Mouse (Mus musculus) MEL (cell line): ENCODE measurements around the gene Sema3d.

Experiments
- CTCF ChIP-seq, 3 experiments: IDR thresholded peaks in 2 of 3; conservative IDR thresholded peaks in 1 of 3; 2 replicates each; pipeline ENCODE4 v1.5.1; 2011 to 2012; ENCODE audit warnings: low read length in 3 of 3, low read depth in 2 of 3, mild to moderate bottlenecking in 2 of 3, improper control_type of control experiment in 1 of 3, inconsistent platforms in 1 of 3, mixed read lengths in 1 of 3, moderate library complexity in 1 of 3; ENCODE audit not compliant: control insufficient read depth in 1 of 3, insufficient read depth in 1 of 3, poor library complexity in 1 of 3, severe bottlenecking in 1 of 3
- GABPA ChIP-seq: IDR thresholded peaks from 2 replicates; pipeline ENCODE4 v1.6.1; 2012; ENCODE audit warnings: low read depth, mild to moderate bottlenecking, inconsistent platforms, low read length, improper control_type of control experiment, moderate library complexity
- HCFC1 ChIP-seq: IDR thresholded peaks from 2 replicates; pipeline ENCODE4 v1.6.1; 2012; ENCODE audit warnings: low read depth, mild to moderate bottlenecking, inconsistent platforms, low read length, improper control_type of control experiment, moderate library complexity
- MAZ ChIP-seq: IDR thresholded peaks from 2 replicates; pipeline ENCODE4 v1.6.1; 2012; ENCODE audit warnings: low read depth, mild to moderate bottlenecking, inconsistent platforms, low read length, improper control_type of control experiment
- MXI1 ChIP-seq: IDR thresholded peaks from 2 replicates; pipeline ENCODE4 v1.6.1; 2011; ENCODE audit warnings: mild to moderate bottlenecking, low read depth, low read length, improper control_type of control experiment
- NRF1 ChIP-seq: IDR thresholded peaks from 2 replicates; pipeline ENCODE4 v1.6.1; 2014; ENCODE audit warnings: low read depth, mild to moderate bottlenecking, inconsistent platforms, low read length, improper control_type of control experiment, moderate library complexity; ENCODE audit not compliant: poor library complexity, insufficient read depth, severe bottlenecking
- POLR2A ChIP-seq, 2 experiments: IDR thresholded peaks; 2 replicates each; pipeline ENCODE4 v1.6.1; 2011 to 2012; ENCODE audit warnings: low read length in 2 of 2, mild to moderate bottlenecking in 2 of 2, control low read depth in 1 of 2, improper control_type of control experiment in 1 of 2, low read depth in 1 of 2, moderate library complexity in 1 of 2; ENCODE audit not compliant: control insufficient read depth in 1 of 2, insufficient read depth in 1 of 2, poor library complexity in 1 of 2
- TBP ChIP-seq: IDR thresholded peaks from 2 replicates; pipeline ENCODE4 v1.8.0; 2011; ENCODE audit warnings: low read depth, low read length, improper control_type of control experiment
- ZNF384 ChIP-seq: IDR thresholded peaks from 2 replicates; pipeline ENCODE4 v1.6.1; 2012; ENCODE audit warnings: low read depth, mild to moderate bottlenecking, inconsistent platforms, low read length, improper control_type of control experiment

GRCm38 (mm10) chr5:12442176-12443105 is 59.3 kb downstream of the Sema3d start:
- TF ChIP-seq MAZ (no peak), CTCF (IDR thresholded peaks at IDR 0.05 in 2 of 3, conservative IDR thresholded peaks at IDR 0.05 in 1 of 3; ENCODE audit: control insufficient read depth in 1 of 3, insufficient read depth in 1 of 3, low read depth in 2 of 3, low read length in 3 of 3, poor library complexity in 1 of 3, severe bottlenecking in 1 of 3) (no peak), MXI1 (no peak), POLR2A (IDR thresholded peaks at IDR 0.05; ENCODE audit: control insufficient read depth in 1 of 2, insufficient read depth in 1 of 2, low read depth in 1 of 2, low read length in 2 of 2, poor library complexity in 1 of 2) (no peak), NRF1 (no peak), HCFC1 (no peak), TBP (no peak), ZNF384 (no peak), GABPA (no peak)
